Mouse (Mus musculus): Measurements from ENCODE around the gene Ntmt1. TPM values are rescaled to one million over a fixed set of nuclear protein-coding genes. Genes with fewer than 3 reads are reported as not detected.
A peak's percentile ranks its signal among the peaks of the same experiment; 100 is the strongest.

Ntmt1 gene
- total RNA-seq, 2 experiments from 2014 or later: 7.9 to 9.5 TPM

GRCm38 (mm10) chr2:30783346-30783745 is 24.3 kb upstream of the Ntmt1 start:
- ATAC-seq (ENCODE audit: poor library complexity, severe bottlenecking): no peak

- no peak for ATAC-seq (ENCODE audit: poor library complexity, severe bottlenecking)
Measured at GRCm38 (mm10) chr2:30784078-30784994, 23.3 kb upstream of the Ntmt1 start.

GRCm38 (mm10) chr2:30787466-30787865 is 20.2 kb upstream of the Ntmt1 start:
- ATAC-seq (ENCODE audit: poor library complexity, severe bottlenecking): no peak

- no peak for ATAC-seq (ENCODE audit: poor library complexity, severe bottlenecking)
Measured at GRCm38 (mm10) chr2:30792061-30792460, 15.6 kb upstream of the Ntmt1 start.

GRCm38 (mm10) chr2:30794179-30795108 is 13.2 kb upstream of the Ntmt1 start:
- peak; percentile 89 for ATAC-seq (ENCODE audit: poor library complexity, severe bottlenecking)

GRCm38 (mm10) chr2:30795271-30795888 is 12.2 kb upstream of the Ntmt1 start:
- ATAC-seq (ENCODE audit: poor library complexity, severe bottlenecking): no peak

- no peak for ATAC-seq (ENCODE audit: poor library complexity, severe bottlenecking)
Measured at GRCm38 (mm10) chr2:30795889-30796275, 11.7 kb upstream of the Ntmt1 start.

GRCm38 (mm10) chr2:30796382-30796781 is 11.2 kb upstream of the Ntmt1 start:
- ATAC-seq (ENCODE audit: poor library complexity, severe bottlenecking): peak; percentile 39

GRCm38 (mm10) chr2:30799456-30799855 is 8.2 kb upstream of the Ntmt1 start:
- no peak for ATAC-seq (ENCODE audit: poor library complexity, severe bottlenecking)

- 0 out of 2 replicates have a peak, but pooled peaks have one; percentile 7 for ATAC-seq (ENCODE audit: poor library complexity, severe bottlenecking)
Measured at GRCm38 (mm10) chr2:30800671-30801066, 7.0 kb upstream of the Ntmt1 start.

GRCm38 (mm10) chr2:30801067-30801852 is 6.4 kb upstream of the Ntmt1 start:
- peak; percentile 34 for ATAC-seq (ENCODE audit: poor library complexity, severe bottlenecking)

GRCm38 (mm10) chr2:30803604-30804003 is 4.0 kb upstream of the Ntmt1 start, which contains the start of gene 1700001O22Rik:
1700001O22Rik (minus strand) TSS chr2:30803661.
- no peak for ATAC-seq (ENCODE audit: poor library complexity, severe bottlenecking)

- no peak for ATAC-seq (ENCODE audit: poor library complexity, severe bottlenecking)
Measured at GRCm38 (mm10) chr2:30805983-30806382, 1.6 kb upstream of the Ntmt1 start.

- ATAC-seq (ENCODE audit: poor library complexity, severe bottlenecking): no peak
Measured at GRCm38 (mm10) chr2:30807147-30807647, 429 bp upstream of the Ntmt1 start.

- no peak for ATAC-seq (ENCODE audit: poor library complexity, severe bottlenecking)
Measured at GRCm38 (mm10) chr2:30808296-30808655, 650 bp downstream of the Ntmt1 start.

- ATAC-seq (ENCODE audit: poor library complexity, severe bottlenecking): no peak
Measured at GRCm38 (mm10) chr2:30809503-30809902, 1.9 kb downstream of the Ntmt1 start.

- ATAC-seq (ENCODE audit: poor library complexity, severe bottlenecking): no peak
Measured at GRCm38 (mm10) chr2:30810573-30810972, 2.9 kb downstream of the Ntmt1 start.

- no peak for ATAC-seq (ENCODE audit: poor library complexity, severe bottlenecking)
Measured at GRCm38 (mm10) chr2:30816383-30816782, 8.8 kb downstream of the Ntmt1 start.

- ATAC-seq (ENCODE audit: poor library complexity, severe bottlenecking): no peak
Measured at GRCm38 (mm10) chr2:30819873-30820272, 12.2 kb downstream of the Ntmt1 start.

- ATAC-seq (ENCODE audit: poor library complexity, severe bottlenecking): no peak
Measured at GRCm38 (mm10) chr2:30821073-30821472, 13.4 kb downstream of the Ntmt1 start.
